Mouse (Mus musculus) MEL-GATA-1-ER (cell line): ENCODE measurements around the gene Tsc22d2.

Experiments used
- DNase-seq: peaks from one replicate; pipeline ENCODE4 v3.0.0-alpha.2; 2012; ENCODE audit warnings: low read depth; ENCODE audit errors: extremely low read depth

Tsc22d2 gene

GRCm38 (mm10) chr3:58513483-58513882 is 99.0 kb downstream of the Tsc22d2 start:
- no peak for DNase-seq

- DNase-seq: no peak
Measured at GRCm38 (mm10) chr3:58515947-58516601, 101.6 kb downstream of the Tsc22d2 start.
